Mouse (Mus musculus) layer of hippocampus, adult 8-10 months (tissue): Measurements from ENCODE around the gene Pls1. TPM values are rescaled to one million over a fixed set of nuclear protein-coding genes. Genes with fewer than 3 reads are reported as not detected.

Experiments used
- DNase-seq, 2 experiments: peaks; one replicate each; pipeline ENCODE4 v3.0.0; 2022; ENCODE audit warnings: low spot score in 2 of 2
- total RNA-seq, 4 experiments: library from RNA; stranded (reverse); gene quantifications; 2 replicates each; pipeline ENCODE4 v1.2.4; 2022

Pls1 gene
- total RNA-seq, 4 experiments from 2014 or later: 12.0 to 17.0 (median 14.6) TPM

DNA sequence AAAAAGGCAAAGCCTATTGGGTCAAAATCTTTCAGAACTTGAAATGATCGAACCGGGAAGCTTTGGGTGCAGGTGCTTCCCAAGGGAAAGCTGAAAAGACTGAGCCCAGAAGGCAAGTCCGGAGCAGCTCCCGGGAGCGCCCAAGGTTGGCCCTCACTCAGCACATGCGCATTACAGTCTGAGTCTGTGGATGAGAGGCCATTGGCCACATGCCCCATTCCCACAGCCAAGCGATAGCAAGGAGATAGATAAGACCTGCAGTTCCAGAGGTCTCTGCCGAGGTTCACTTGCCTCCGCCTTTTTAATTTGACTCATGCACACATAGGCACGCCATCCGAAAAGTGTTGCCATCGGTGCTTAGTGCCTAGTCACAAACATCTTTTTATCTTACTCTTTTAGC lies 39.7 kb downstream of the Pls1 start:
- no peak for DNase-seq

DNA sequence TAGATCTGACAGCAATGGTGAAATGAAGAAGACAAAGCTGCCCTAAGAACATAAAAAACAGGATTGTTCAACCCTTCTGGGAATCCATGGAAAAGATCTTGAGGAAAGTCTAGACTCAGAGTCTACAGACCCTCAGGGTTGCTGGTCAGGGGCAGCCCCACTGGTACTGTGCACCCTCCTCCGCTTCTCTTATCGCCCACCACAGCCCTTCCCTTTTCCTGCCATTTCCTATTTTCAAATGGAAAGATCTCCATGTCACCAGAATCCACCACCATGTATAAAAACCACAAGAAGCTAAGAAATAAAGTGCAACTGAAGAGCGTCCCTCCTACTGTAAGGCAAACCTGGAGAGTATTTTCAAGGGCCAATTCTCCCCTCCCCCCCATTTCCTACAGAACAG lies 41.3 kb downstream of the Pls1 start:
- DNase-seq: no peak

DNA sequence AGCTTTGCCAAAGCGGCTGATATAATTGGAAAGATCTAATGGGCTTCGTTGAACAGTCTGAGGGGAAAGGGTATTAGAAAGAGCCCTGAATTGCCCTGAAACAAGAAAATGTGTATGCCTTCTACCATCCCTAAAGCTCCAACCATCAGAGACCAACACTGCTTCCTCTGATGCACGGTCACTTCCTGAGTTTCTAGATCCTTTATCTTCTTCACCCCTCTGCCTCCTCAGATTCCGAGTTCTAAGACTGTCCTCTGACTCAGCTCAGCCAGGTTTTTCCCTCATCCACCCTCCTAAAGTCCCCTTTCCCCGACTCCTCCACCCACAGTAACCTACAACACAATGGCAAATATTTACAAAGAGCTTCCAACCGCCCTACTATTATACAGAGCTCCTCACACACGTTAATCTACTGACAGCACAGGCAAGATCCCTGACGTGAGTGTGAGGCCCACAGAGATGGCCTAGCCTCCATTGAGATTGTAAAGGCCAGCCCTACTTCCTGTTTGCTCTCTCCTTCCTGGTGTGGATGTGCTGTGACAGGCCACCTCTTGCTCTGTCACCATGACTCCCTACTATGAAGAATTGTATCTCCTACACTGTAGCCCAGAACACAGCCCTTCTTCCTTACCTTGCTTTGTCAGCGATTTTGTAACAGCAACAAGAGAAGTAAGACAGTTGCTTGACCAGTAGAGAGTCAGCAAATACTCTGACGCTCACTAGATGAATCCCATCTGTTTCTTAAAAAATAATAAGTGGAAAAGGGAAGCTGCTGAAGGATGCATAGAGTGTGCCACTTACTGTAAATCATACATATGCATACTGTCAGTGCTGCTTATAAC lies 43.3 kb downstream of the Pls1 start:
- DNase-seq: no peak

DNA sequence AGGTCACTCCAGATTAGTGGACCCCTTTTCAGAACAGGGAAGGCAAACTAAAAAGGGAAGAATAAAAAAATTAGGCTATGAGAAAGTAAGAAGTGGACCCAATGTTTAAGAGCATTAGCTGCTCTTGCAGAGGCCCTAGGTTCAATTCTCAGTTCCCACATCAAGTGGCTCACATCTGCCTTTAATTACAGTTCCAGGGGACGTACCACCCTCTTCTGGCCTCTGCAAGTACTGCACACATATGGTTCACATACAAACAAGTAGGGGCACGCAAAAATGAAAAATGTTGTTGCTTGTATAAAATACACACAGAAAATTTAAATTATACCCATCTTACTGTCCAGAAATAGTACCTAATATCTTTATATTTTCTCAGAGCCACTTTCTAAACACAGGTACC lies 48.8 kb downstream of the Pls1 start:
- no peak for DNase-seq

DNA sequence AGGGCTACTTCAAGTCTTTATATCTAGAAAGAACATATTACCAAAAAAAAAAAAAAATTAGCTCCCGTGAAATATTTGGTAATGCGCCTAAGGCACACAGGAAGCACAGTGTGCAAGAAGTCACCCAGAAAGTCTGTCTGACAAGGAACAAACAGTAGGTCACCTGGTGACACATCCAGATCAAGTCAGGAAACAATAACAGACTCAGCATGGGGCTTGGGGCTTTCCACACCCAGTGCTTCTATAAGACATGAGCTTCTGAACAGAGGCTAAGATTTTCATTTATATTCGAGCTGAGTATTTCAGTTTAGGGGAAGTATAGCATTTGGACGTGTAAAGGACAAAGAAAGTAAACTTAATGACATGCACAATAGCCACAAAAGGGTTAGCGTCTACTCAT lies 49.3 kb downstream of the Pls1 start:
- no peak for DNase-seq

DNA sequence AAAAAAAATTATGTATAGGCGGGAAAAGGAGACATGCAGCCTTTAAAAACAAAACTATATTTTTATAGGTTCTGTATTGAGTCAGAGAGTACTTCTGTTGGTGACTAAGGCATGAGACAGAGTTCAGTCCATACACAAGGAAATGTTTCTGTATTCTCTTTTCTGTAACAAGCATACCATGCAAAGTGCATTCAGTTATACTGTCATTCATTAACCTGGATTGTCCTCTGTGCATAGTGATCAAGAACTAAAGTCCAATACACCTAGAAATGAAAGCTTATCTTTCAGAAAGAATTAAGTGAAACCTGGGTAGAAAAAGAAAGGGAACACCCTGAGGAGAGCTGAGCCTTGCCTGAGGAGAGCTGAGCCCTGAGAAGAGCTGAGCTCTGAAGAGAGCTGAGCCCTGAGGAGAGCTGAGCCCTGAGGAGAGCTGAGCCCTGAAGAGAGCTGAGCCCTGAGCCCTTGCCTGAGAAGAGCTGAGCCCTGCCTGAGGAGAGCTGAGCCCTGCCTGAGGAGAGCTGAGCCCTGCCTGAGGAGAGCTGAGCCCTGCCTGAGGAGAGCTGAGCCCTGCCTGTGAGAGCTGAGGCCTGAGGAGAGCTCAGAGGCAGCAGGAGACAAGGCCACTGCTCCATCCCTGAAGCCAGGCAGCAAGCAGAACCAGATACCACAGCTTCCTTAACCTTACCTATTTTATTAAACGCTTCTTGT lies 49.9 kb downstream of the Pls1 start:
- DNase-seq: no peak

GRCm38 (mm10) chr9:95793986-95794744 lies 50.9 kb downstream of the Pls1 start:
- DNase-seq: no peak

DNA sequence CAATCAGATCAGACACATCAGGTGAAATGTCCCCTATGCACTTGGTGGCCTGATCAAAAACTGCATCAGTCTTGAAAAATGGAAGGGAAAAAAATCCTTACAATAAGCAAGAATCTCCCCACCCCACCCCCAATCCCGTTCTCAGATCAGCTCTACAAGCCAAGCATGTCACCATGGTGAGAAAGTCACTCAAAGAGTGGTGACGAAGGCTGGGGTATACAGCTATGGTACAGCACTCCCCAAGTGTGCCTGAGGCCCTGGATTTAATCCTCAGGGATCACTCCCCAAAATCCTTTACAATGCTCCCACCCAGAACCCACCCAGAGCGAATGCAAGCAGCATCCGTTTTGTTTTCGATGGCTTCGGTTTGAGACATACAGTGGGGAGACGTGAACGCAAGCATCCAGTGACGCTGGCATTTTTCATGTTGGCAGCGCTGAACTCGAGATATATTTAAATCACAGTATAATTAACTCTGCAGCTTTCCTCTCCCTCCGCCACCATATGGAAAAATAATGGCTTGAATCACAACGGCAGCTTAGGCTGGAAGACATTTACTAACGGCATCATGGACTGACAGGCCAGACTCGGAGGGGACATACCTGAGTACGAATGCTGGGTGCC lies 60.1 kb downstream of the Pls1 start:
- DNase-seq: no peak

- peak in 1 of 2 experiments; percentile 10 for DNase-seq
Measured at GRCm38 (mm10) chr9:95783646-95784293, 61.3 kb downstream of the Pls1 start.

- no peak for DNase-seq
Measured at GRCm38 (mm10) chr9:95771671-95772070, 73.4 kb downstream of the Pls1 start.

DNA sequence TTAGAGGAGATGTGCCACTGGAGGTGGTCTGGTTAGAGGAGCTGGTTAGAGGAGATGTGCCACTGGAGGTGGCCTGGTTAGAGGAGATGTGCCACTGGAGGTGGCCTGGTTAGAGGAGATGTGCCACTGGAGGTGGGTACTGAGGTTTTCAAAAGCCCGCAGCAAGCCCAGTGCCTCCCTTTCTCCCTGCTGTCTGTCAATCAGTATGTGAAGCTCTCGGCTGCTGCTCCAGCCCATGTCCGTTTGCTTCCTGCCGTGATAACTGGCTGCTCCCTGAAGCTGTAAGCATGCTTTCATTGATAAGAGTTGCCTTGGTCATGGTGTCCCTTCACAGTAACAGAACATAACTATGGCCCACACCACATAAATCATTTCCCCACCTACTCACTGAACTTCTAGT lies 81.9 kb downstream of the Pls1 start:
- DNase-seq: no peak

- DNase-seq: no peak
Measured at GRCm38 (mm10) chr9:95762228-95762627, 82.9 kb downstream of the Pls1 start.

DNA sequence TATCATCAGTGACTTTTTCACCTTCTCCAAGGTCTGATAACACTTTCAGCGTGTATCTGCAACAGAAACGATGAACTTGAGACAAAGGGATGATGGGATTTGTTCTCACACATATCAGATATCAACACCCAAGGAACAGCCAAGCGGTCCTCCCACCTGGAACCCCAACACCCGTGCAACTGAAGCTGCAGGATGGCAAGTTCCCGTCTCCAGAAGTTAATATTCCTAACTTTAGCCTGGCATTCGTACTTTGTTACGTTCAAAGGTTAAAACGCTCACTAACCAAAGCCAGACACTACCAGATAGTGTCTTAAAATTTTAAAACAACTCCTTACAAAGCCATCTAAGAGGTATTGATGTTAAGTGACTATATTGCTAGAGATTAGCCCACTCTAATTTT lies 83.7 kb downstream of the Pls1 start:
- DNase-seq: no peak

DNA sequence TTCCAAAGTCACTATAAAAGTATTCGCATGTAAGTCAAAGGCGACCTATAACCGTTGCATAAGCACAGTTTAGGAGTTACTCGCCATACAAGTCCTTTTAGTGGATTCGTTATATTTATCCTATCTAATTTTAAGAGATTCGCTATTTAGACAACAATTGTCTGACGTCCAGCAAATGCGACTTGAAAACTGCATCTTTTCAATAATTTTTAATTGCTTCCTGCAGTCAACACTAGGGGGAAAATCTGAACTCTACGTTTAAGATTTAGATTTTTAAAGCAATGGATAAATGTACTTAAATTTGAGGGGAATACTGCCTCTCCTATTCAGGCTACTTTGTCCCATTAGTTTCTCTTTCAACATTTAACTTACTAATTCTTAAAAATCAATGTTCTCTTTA lies 94.4 kb downstream of the Pls1 start:
- DNase-seq: no peak

GRCm38 (mm10) chr9:95750037-95750511 lies 95.0 kb downstream of the Pls1 start, which contains the start of gene Trpc1:
Gene Trpc1, minus strand, starts transcription at chr9:95750375.
- DNase-seq: peak; percentile 65 to 81

GRCm38 (mm10) chr9:95749461-95749928 lies 95.6 kb downstream of the Pls1 start:
- DNase-seq: peak; percentile 14 to 15

GRCm38 (mm10) chr9:95747298-95747697 lies 97.8 kb downstream of the Pls1 start:
- no peak for DNase-seq

- no peak for DNase-seq
Measured at GRCm38 (mm10) chr9:95744845-95745613, 100.1 kb downstream of the Pls1 start.

GRCm38 (mm10) chr9:95736238-95736637 lies 108.9 kb downstream of the Pls1 start:
- DNase-seq: no peak

- no peak for DNase-seq
Measured at GRCm38 (mm10) chr9:95712574-95712973, 132.5 kb downstream of the Pls1 start.
